Mouse (Mus musculus) lung, postnatal 25 days (tissue): Measurements from ENCODE around the gene Rbfox2.

Source experiments
- DNase-seq: peaks from one replicate; pipeline ENCODE4 v3.0.0; 2022; ENCODE audit warnings: low spot score

Rbfox2 gene

DNA sequence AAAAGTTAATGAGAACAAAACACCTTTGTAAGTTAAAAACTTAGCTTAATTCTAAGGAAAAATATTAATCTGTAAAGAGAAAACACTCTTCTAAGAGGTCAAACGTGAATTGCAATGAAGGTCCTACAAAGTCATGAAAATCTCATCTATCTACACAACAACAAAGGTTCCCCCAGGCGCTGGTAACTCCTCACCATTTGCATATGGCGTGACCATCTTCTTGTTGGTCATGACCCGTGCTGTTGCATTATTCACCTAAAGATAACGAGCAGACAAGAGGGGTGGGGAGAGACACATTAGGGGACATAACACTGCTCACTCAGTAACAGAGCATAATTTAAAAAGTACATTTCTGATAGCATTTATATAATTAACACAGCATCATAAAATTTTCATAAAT lies 204.1 kb downstream of the Rbfox2 start:
- no peak for DNase-seq

DNA sequence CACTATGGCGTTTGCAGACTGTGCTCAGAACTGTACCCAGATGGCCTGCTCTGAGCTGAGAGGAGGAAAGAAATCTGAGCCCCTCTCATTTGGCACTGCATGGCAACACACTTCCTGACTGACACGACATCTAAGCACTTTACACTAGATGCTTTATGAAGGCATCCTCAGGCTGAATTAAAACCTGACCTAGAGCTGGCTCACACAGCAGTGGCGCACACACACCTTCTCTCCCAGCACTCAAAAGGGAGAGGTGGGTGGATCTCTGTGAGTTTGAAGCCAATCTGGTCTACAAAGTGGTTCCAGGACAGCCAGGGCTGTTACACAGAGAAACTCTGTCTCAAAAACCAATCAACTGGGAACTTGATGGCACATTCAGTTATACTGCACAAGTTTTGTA lies 207.0 kb downstream of the Rbfox2 start:
- no peak for DNase-seq

DNA sequence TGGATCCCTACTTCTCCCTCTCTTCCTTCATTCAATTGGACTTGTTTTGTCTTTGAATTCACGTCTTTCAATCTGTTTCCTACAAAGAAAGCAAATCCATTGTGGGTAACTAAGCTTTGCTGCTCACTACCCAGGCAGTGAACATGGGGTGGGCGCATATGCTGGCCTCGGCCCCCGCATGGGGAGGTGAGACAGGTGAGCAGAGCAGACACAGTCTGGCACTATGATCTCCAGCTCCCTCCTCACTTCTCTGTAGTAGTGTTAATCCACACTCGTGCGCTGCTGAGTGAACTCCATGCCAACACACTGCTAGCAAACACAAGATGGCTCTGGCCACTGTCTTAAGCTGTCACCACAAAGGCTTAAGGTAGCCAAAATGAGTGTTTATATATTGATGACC lies 209.4 kb downstream of the Rbfox2 start:
- no peak for DNase-seq

DNA sequence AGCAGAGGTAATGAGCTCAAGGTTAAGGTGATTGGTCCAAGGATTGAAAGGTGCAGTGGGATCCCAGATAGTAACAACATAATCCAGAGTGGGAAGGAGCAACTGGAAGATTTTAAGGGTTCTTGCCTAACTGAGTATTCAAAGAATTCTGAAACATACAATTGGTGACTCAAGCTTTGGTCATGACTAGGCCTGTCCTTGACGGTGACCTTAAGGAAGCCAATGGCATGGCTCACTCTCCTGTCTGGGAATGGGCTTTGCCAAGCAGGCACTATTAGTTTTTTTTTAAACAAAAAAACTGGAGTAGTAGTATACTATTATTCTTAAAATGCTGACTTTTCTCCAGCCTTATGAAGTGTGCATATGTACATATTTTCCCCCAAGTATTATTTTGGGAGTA lies 211.6 kb downstream of the Rbfox2 start:
- DNase-seq = no peak

DNA sequence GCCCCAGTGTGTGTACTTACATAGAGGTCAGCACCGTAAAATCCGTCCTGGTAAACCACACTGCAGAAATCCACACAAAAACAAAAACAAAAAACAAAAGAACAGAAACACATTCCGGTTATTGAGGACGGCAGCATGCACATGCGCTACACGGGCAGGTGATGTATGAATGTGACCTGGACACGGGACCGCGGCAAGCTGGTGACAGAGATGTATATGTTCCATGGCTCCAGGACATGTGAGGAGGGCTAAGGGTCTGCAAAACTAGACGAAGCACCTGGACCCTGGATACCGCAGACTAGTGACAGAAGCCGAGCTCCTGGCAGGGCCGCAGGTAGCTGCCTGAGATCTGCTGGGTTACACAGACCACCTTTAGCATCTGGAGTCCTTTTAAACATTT lies 212.4 kb downstream of the Rbfox2 start:
- DNase-seq = no peak

DNA sequence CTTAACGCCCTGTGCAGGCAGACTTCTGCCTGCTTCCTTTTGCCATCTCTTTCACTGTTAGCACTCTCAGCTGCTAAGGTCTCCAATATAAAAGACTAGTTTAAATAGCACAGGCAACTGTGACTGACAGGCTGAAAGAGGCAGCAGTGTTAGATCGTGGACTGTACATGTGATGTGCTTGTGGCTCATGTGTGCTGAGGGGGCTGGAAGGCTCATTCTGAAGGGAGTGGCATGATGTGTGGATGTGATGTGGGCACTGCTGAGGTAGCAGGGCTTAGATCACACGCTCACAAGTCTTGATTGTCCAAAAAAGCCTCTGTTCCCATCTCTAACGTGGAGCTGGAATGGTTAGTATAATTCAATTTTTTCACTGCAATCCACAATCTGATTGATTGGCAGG lies 215.4 kb downstream of the Rbfox2 start:
- DNase-seq = no peak

DNA sequence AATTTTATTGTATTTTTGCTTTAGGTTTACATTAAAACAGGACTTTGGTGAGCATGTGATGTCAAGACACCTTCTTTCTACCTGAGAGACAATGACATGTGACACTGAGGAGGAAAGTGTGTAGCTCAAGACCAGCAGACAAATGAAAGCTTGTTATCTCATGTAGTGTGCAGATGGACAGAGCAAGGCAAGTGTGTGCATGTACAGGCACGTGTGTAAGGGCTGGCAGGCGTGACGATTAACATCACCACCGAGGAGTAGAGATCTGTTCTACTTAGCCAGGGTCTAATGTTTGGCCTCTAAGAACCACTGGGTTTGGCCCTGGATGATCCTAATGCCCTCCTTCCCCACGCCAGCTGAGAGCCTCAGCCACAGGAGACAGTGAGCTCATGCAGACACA lies 216.3 kb downstream of the Rbfox2 start:
- DNase-seq = no peak

DNA sequence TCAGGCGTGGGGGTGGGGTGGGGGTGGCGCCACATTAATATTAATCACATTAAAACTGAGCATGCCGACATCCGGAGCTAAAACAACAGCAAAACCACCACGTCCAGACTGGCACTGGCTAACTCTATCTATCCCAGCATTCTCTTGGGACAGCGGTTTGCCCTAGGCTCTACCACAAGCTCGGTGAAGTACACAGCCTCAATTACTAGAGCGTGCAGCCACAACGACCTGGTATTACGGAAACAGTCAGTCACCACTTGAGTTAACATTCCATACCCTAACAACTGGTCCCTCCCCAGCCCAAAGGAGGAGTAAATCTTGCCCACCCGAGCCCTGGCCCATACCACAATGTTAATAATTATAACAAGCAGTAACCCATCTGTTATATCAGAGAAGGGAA lies 217.6 kb downstream of the Rbfox2 start:
- DNase-seq = no peak

DNA sequence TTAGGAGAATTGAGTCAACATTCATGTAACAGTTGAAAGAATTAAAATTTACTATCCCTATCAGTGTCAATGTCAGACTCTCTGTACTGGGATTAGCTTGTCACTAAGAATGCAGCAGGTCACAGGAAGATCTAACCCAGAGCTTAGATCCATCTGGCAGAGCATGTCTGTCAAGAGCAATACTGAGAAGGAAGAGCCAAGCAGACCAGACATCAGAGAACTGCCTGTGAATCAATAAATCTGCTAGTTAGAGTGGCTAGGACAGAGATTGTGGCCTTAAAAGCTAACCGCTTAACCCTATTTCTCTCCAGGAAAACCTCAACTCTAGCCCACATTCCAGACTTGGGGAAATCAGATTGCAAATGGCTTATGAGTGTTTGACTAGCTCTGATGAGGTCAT lies 220.3 kb downstream of the Rbfox2 start:
- no peak for DNase-seq

DNA sequence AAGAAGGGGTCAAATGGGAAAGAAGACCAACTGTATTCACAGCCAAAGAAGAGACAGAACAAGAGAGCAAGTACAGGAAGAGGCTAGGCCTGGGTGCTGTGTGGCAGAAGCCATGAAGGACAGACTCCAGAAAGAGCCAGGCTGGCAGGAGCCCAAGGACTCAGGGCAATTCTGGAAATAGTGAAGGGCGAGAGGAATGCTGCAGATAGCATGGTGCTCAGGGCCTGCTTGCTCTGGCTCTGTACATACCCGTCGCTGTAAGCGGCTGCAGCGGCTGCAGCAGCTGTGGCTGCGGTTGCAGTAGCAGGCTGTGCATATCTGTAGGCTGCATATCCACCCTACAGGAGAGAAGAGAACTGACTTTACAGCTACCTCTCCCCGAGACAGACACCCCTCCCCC lies 221.0 kb downstream of the Rbfox2 start:
- DNase-seq = no peak

DNA sequence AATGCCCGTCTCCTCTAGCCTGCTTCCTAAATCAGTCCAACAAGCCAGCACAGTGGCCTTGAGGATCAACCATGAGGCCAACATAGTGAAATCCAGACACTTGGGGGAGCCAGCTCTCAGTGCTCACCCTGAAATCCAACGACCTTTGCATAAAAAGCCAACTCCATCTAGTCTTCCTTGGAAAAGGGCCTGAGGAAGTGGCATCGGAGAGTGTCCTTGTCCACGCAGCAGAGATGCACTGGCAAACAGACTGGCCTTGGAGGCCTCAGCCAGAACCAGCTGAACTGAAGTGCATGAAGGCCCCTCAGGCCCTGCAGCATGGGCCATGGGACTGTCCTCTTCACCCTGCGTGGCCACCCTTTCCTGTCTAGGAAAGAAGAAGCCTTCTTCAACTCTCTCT lies 225.3 kb downstream of the Rbfox2 start:
- no peak for DNase-seq

DNA sequence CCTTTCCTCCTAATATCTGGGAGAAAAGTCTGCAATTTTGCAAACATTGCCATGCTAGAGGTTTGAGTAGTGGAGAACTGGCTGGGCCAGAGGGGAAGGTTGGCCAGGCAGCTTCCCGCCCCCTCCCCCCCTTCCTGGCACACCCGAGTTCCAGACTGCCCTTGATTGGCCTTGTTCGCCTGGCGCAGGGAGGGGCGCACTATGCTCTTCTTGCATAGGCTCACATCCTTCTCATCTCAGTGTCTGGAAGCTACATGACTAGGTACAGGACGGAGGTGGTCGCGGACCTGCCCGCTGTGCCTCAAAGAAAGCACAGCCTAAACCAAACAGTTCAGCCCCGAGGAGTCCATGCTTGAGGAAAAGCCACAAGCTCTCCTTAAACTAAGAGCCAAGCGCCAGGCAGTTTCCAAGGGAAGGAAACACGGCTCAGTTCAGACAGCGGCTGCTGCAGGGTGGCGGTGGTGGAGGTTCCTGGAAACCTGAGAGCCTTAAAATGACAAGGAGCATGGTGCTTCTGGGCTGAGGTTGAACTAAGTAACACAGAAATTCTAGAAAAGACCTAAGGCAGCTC lies 226.0 kb downstream of the Rbfox2 start:
- no peak for DNase-seq

DNA sequence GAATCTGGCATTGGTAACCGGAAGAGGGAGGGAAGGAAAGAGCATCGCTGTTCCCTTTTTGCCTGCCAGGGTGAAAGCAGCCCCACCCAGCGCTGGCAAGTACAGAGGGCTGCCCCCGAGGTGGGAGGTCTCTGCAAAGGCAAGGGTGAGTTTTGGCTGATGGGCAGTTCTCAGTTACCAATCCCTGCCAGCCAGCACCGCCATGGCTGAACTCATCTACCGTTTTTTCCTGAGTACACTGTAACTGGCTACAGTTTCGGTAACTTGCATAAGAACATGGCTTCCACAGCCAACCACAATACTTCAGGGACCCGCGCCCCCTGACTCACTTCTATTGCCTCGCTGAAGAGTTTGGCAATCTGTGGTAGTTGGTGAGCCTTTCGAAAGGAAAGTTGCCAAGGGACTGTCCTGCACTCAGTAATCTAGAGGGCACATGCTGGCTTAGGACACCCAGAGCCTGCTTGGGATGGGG lies 226.9 kb downstream of the Rbfox2 start:
- DNase-seq = peak; percentile 35

DNA sequence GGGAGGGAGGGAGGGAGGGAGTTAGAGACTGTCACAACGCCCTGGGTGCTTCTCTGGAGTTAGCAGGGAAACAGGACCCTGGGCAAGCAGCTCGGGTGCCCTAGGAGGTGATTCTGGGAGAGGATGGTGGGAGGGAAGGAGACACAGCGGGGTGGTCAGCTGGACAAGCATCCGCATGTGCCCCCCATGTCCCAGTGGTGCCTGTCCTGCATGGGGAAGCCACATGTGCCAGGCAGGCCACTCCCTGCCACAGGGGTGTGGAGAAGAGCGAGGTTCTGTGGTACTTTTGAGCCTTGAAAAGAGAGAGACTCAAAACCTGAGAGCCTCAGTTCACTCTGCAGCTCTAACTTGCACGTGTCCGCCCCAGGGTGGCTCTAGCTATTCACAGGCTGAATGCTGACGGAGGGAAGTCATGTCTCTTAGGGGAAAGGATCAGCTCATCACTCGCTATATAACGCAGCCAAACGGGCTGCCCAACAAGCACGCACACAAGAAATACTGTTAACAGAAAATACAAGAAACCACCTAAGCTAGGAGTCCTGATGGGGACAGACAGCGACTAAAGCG lies 227.5 kb downstream of the Rbfox2 start:
- DNase-seq = no peak

DNA sequence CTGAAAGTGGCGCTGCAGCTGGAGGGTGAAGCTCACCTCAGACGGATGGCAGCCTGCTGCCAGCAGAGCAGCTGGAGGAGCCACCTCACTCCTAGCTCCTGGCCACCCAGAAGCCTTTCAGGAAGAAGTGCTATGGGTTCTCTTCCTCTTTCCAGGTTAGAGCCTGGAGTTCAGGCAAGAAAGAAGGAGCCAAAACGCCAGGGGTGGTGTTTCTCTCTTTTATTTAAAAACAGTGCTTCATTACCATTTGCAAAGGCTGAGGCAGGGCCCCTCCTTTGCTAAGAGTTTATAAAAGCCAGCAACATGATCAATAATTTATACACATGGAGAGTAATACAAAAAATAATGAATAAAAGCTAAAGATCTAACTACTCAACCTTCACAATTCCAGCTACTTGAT lies 228.0 kb downstream of the Rbfox2 start:
- DNase-seq = no peak

DNA sequence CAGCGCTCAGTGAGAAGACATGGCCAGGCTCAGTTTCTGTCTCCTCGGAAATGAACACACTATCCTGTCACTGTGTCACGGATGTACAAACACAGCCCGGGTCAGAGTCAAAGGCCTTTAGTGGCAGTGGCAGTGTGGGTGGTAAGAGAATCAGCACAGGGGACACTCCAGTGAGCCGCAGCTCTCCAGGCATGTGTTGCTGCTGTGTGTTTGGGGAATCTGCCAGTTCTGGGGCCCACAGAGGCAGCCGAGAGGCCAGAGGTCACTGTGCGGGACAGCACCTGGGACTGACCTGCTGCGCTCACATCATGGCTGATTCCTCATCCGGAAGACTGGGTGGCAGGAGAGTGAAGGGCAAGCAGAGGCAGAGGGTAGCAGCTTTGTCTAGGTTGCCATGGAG lies 228.9 kb downstream of the Rbfox2 start:
- DNase-seq = no peak

DNA sequence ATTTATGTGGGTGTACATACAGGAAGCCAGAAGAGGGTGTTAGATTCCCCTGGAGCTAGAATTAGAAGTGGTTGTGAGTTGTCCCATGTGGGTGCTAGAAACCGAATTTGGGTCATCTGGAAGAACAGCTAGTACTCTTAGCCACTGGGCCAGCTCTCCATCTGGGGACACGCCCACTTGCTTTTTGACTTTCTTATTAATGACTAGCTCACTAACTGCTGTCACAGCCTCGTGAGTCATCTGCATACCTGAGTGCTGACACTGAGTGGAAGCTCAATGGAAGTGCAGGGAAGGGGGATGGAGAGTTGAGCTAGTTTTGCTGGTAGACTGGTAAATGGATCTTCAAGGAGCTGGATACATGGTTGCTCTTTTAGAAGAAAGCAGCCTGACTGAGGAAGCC lies 230.3 kb downstream of the Rbfox2 start:
- DNase-seq = no peak

DNA sequence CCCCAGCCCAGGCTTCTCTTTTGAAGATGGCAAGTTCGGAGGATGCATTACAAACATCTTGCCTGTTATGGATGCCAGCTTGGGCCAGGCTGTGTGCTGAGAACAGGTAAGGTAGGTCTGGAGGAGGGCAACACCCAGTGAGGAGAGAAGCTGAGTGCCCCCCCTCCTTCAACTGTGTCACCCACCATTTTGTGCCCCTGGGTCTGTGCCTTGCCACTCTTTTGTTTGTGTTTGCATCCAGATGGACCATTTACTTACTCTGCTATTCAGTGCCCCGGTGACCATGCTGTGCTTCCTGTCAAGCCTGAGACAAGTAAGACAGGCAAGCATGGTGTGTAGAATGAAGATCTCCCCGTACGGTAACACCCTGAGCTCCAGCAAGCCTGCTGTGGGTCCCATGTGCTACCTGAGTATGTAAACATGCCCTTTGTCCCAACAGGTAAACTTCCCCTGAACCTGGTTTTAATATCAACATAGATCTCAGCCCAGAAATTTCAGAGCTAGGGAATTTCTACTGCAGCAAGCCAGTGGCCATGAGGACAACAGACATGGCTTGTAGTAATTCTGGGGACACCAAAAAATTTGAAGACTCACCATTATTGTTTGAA lies 234.1 kb downstream of the Rbfox2 start:
- DNase-seq = no peak

DNA sequence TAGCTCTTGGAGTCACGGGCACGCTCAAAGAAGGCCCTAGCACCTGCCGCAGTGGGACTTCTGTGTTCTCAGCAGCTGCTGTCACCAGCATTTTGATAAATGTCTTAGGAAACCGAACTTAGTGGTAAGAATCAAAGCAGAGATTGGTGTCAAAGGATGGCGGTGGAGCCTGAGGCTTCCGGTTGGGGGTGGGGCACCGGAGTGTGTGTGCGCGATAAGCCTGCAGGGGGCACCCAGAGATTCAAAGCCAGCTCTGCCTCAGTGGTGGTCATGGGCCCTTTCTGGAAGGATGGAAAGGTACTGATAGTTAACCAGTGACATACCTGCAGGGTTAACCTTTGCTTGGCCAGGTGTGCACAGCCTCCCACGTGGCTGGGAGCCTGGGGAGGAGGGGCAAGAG lies 235.3 kb downstream of the Rbfox2 start:
- peak; percentile 27 for DNase-seq

DNA sequence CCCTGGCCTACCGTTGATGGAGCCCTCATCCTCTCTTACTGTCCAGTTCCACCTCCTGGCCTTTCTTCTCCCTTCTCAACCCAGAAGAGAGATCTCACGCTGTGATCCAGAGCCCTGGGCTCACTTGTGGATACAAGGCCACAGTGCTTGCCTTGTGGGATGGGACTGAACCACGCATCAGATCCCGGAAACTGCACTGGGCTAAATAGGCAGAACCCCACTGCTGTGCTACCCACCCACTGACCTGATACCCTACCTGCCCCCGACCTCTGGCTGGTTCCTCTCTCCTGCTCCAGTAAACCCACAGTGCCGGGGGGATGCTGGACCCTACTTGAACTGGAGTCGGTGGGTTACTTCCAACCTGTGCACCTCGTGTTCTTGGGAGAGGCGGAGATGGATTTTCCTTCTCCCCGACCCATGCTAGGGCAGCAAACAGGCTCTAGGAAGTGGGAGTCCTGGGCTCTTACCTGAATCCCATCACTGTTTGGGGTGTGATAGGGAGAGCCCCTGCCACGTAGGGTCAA lies 236.0 kb downstream of the Rbfox2 start:
- DNase-seq = no peak

DNA sequence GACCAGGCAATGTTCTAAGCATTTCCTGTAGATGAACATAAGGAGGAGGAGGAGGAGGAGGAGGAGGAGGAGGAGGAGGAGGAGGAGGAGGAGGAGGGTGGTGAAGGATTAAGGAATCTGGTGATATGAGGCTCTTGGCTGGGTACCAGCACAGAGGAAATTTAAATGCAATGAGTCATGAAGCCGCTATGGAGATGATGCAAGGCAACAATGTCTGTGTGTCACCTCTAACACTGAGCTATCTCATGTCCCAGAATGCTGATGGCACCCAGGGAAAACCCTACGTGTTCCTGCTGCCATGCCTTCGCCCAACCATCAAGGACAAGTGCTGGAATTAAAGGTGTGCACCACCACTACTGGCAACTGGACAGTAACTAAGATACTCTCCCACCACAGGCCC lies 237.8 kb downstream of the Rbfox2 start:
- DNase-seq = no peak

DNA sequence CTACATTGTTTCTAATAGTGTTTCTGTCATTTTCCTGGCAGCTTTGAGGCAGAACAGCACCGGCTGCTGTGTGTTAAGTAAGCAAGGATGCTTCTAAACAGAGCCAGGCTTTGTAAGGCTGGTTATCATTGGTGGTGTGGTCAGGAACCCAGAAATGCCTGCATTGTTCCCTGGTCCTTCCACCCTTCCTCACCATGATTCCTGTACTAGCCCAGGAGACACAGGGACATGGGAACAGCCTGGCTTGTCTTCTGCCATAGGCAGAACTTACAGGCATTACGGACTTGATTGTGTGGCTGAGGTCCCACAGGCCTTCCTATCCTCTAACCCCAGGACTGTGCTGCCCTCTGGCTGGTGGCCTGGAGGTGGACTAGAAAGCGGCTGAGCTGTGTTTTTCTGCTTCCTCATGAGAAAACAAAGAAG lies 238.4 kb downstream of the Rbfox2 start:
- no peak for DNase-seq

DNA sequence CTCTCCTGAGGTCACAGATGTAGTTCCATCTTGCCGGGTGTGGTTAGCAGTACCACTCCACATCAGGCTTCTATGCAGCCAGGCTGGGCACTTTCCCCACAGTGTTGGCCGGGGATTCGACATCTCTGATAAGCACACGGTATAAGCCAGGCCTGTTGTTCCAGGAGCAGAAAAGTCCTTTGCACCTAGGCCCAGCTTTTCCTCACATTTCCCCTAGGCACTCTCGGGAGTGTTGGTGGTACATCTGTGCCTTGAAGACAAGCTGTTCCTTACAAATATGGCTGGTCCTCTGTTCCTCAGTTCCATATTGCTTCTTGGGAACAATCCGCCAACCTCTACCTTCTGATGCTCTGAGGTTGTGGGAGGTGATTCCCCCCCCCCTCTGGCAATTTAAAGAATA lies 240.6 kb downstream of the Rbfox2 start:
- no peak for DNase-seq
